Mouse (Mus musculus) gonadal fat pad, adult 2 months (tissue): ENCODE data around the gene Dmac2. TPM values are rescaled to one million over a fixed set of nuclear protein-coding genes. Genes with fewer than 3 reads are reported as not detected.

Experiments
- DNase-seq: peaks from one replicate; pipeline ENCODE4 v3.0.0-alpha.2; 2012; ENCODE audit warnings: low read depth
- polyA plus RNA-seq: library from polyadenylated mRNA; depleted of rRNA; stranded (reverse); fragments of >200 nt; gene quantifications from 2 replicates; pipeline ENCODE4 v1.2.3, GENCODE M21; 2012

Gene Dmac2
- polyA plus RNA-seq, 1 experiment = 28.5 TPM

DNA sequence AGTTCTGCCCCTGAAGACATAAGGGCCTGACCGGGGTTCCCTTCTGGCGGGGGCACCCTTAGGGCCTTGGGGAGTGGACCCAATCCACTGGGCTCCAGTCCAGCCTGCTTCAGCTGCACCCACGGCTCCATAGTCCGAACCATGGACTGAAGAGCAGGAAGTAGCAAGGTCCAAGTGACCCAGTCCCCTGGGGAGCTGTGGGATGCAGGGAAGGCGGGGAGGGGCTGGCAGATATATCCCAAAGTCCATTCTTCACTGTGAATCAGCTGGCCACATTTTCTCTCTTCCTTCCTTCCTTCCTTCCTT lies 3.6 kb upstream of the Dmac2 start, which contains the start of gene Erich4:
Gene Erich4 (minus strand): TSS at position 187 of the 306 bp plus-strand sequence.
- DNase-seq = no peak

- no peak for DNase-seq
These were observed 1.6 kb upstream of the Dmac2 start for GRCm38 (mm10) chr7:25617376-25618160.

DNA sequence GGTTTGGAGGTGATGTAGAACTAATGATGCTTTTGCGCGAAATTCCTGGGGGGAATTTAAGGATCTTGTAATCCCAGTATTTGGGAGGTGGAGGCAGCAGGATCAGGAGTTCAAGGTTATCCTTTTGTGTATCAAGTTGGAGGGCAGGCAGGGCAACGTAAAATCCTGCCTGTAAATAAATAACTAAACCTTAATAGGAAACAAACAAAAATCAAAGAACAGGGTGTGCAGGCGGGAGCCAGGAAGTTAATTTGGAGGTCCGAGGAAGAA lies 443 bp downstream of the Dmac2 start:
- no peak for DNase-seq

DNA sequence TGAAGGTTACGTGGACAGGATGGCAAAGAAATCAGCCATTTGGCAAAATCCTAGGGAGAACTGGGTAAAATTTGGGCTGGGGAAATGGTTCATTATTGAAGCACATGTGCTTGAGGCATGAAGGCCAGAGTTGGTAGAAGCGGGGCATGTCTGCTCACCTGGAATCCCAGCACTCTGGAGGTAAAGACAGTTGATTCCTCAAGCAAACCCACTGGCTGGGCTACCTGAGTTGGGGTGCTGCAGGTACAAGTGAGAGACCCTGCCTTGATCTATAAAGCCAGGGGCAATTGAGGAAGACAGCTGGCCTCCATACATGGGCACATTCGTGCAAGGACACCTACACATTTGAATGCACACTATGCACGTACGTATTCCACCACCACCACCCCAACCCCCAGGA lies 887 bp downstream of the Dmac2 start:
- DNase-seq = no peak

DNA sequence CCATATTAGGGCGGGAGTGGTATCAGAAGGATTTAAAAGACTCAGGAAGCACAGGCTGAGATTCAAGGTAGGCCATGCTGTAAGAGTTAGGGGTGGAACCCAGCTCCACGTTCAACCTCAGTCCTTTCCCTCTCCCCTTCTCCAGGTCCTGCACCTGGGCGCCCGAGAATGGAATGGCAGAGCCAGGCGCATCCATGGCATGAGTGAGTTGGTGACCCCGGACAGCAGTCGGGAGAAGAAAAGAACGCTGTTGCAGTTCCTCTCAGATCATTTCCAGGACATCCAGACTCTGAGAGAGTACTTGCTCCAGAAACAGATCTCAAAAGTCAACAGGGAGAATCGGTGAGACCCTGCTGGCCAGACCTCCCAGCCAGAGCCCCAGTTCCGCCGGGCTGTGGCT lies 1.5 kb downstream of the Dmac2 start:
- no peak for DNase-seq

DNA sequence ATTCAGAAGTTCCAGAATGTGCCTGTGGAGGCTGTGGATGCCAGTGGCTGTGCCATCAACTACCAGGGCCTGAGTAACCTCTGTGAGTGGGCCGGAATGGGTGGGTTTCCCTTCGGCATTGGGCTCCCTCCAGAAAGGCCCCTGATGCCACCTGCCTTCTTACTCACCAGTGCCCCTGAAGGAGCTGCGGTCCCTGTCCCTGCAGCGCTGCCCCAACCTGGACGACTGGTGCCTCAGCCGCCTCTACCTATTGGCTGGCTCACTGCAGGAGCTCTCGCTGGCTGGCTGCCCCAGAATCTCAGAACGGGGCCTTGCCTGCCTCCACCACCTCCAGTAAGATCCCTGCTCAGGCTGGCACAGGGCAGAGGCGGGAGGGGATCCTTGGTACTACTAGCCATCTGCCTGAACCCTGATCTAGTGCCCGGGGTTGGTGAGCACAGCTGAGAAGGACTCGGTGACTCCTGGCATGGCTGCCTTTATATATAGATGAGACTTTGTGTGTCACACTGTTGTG lies 4.7 kb downstream of the Dmac2 start:
- no peak for DNase-seq

- no peak for DNase-seq
These were observed 5.6 kb downstream of the Dmac2 start for GRCm38 (mm10) chr7:25624851-25625250.

GRCm38 (mm10) chr7:25625594-25626250 lies 6.5 kb downstream of the Dmac2 start:
- DNase-seq = no peak

DNA sequence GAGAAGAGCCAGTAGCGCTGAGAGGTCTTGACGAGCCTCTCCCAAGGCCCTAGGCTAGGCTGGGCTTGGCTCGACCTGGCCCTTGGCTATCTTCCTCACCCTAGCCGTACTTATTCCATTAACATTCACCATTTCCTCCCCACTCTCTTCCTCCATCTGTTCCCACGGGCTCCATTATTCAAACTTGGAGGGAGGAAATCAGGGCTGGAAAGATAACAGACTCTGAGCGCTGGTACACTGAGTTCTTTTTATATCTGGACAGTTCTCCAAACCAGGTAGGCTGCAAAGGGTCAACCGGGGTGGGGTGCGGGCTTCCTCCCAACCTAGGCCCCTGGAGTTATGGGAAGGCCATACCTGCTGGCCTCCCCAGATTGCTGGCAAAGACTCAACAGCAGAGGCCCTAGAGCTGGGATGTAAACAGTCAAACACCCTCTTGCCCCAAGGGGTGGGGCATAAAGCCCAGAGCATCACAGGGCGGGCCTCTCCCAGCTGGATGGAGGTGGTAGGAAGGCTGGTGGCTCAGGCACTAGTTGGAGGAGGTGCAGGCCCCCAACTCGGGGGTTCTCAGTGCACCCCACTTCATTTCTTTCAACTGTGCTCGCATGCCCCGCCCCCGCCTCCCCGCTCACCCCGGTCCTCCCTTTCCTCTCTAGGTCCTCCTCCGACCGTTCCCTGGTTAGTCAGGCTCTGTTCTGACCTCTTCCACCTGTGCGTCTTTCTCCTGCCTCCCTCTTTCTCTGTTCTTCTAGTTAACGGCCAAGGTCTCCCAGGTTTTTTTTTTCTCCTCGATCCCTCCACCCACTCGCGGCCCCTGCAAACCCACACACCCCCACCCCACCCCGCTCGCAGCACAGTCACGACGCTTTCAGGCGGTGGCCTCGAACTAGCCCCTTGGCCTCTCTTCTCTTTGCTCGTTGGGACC lies 7.6 kb downstream of the Dmac2 start, which contains the start of gene B3gnt8:
Gene B3gnt8 (plus strand): TSS at position 146 of the 922 bp plus-strand sequence.
- DNase-seq = no peak

DNA sequence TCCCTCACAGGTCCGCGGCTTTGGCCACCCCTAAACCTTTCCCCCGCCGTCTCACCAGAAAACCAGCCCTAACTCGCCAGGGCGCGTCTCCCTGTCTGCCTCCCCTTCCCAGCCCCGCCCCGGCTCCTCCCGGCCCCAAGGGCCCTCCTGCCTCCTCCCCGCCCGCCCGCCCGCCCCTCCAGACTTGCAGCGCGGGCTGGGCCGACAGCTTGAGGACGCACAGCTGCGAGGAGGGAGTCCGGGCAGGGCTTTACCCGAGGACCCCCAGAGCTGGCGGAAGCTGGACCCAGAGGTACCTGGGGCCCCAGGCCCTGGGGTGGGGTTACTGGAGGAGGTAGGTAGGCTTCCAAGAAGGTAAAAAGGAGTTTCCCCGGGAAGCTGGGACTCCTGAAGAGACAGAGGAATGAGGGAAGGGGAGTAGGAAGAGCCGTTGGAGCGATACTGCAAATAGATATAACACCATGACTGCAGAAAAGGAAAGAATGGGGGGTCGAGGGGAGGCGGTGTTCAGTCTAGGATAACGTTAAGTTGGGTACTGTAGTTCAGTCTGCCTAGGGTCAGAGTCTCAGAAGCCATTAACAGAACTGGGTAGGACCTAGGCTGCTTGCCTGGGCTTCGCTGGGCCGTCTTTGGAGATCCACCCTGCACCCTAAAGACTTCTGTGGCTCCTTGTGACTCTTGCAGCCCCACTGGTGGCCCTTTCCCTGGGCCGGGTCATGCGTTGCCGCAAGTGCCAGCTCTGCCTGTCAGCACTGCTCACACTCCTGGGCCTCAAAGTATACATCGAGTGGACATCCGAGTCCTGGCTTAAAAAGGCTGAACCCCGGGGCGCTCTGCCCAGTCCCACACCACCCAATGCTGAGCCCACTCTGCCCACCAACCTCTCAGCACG lies 8.5 kb downstream of the Dmac2 start:
- no peak for DNase-seq

DNA sequence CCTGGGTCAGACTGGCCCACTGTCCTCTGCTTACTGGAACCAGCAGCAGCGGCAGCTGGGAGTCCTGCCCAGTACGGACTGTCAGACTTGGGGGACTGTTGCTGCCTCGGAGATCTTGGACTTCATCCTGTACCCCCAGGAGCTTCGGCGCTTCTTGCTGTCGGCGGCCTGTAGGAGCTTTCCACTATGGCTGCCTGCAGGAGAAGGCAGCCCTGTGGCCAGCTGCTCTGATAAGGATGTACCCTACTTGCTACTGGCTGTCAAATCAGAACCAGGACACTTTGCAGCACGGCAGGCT lies 9.1 kb downstream of the Dmac2 start:
- no peak for DNase-seq

- DNase-seq = no peak
These were observed 13.5 kb downstream of the Dmac2 start for GRCm38 (mm10) chr7:25632679-25633078.

DNA sequence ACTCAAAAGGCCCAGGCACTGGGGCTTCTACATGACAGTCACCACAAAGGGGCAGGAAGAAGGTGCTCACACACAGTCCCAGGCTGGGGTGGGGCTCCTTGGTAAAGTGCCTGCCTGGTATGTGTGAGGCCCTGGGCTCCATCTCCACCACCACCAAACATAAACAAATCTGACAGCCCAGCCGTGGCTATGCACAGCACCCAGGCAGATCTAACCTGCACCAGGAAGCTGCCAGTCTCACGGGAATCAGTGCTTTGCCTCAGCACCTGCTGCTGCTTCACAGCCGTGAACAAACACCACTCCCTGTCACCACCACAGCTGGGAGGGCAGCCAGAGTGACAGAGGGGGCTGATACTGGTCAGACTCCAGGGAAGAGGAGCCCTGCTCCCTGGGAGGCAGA lies 17.2 kb downstream of the Dmac2 start:
- DNase-seq = no peak

DNA sequence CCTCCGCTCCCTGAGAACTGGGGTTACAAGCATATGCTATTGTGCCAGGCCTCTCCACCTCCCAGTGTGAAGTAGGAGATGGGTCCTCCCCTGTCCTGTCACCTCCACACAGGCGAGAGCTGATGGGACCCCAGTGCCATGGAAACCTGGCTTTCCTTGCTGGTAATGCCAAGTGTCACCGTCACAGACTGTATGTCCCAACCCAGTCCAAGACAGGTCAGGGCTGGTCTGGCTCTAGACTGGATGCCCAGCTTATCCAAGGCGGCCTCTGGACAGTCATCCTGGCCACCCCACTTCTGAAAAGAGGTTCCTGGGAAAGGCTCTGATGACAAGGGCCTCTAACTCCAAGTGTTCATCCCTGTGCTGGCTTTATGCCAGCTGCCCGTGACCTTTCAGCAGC lies 17.9 kb downstream of the Dmac2 start:
- no peak for DNase-seq

GRCm38 (mm10) chr7:25639754-25640153 lies 20.5 kb downstream of the Dmac2 start:
- DNase-seq = no peak

- no peak for DNase-seq
These were observed 24.9 kb downstream of the Dmac2 start for GRCm38 (mm10) chr7:25644136-25644535.

- DNase-seq = no peak
These were observed 25.4 kb downstream of the Dmac2 start for GRCm38 (mm10) chr7:25644631-25645030.

- DNase-seq = peak; percentile 95
These were observed 25.9 kb downstream of the Dmac2 start for GRCm38 (mm10) chr7:25645074-25645473.

DNA sequence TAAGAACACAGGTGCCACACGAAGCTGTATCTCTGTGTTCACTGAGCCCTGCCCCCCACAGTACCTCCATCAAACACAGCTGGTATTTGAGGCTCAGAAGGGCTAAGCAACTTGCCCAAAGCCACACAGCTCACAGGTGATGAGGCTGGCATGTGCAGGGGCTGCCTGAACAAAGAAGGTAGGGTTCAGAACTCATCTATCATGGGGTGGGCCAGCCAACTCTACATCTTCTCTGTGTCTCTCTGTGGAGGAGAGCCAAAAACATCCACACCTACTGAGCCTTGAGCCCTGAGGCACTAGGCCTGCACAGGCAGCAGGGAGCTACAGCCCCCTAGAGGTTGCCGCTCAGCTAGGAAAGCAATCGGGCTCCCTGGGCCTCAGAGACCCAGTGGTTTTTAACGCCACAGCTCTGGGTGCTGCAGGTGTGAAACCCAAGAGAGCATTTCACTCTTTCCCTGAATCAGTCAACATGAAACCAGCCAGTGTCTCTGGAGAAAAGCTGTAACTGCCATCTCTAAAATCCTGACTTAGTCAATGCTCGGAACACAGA lies 28.4 kb downstream of the Dmac2 start:
- DNase-seq = no peak

DNA sequence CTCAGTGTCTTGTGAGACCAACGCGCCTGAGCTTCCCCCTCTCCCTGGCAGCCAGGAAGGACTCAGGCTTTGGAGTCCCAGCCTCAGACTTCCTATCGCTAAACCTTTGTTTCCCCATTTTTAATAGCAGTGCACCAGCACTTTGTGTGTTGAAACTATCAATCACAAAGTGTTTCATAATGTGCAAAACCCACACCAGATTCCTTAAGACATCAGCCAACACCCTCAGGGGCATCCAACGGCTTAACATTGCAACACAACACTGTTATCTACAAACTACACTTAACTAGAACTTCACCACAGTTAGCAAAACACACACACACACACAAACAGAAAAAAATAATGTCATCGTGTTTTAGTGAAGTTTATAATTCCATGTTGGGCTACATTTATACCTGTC lies 30.6 kb downstream of the Dmac2 start:
- DNase-seq = peak; percentile 91

- no peak for DNase-seq
These were observed 32.1 kb downstream of the Dmac2 start for GRCm38 (mm10) chr7:25651281-25651680.
